Mouse (Mus musculus) liver, postnatal 0 days (tissue): ENCODE results near the gene Rps15.

Experiments
- CTCF ChIP-seq: sonication (generic); IDR thresholded peaks from 2 replicates; pipeline ENCODE4 v1.5.1; 2016; ENCODE audit warnings: antibody characterized with exemption, low read depth
- EP300 ChIP-seq: IDR thresholded peaks from 2 replicates; pipeline ENCODE4 v1.6.1; 2016; ENCODE audit warnings: antibody characterized with exemption, low read depth, mild to moderate bottlenecking

DNA sequence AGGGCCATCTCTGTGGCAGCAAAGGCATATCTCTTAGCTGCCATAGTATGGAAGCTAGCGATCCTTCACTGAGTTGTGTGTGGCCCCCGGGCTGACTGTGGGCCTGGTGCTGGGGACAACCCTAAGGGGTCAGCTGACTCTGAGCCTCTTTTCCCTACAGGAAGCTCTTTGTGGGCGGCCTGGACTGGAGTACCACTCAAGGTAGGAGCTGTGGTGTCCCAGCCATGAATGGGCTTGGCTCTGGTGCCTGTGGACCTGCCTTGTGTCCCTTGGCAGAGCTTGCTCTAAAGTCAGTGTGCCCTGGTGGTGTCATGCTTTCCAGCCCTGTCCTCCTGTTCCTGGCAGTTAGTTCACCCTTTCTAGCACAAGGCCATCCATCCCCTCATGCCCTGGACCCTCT is 18.4 kb upstream of the Rps15 start:
- no peak for TF ChIP-seq CTCF
- TF ChIP-seq EP300, result no peak
